Mouse (Mus musculus) E14TG2a.4 (cell line): Measurements from ENCODE around the gene Tor2a.

ENCODE experiments used
- CTCF ChIP-seq: conservative IDR thresholded peaks from 2 replicates; pipeline ENCODE4 v1.5.1; 2014; ENCODE audit warnings: low read length
- NANOG ChIP-seq: IDR thresholded peaks from 2 replicates; pipeline ENCODE4 v1.6.1; 2014; ENCODE audit warnings: borderline replicate concordance, low read length, mixed read lengths
- POU5F1 ChIP-seq: IDR thresholded peaks from 2 replicates; pipeline ENCODE4 v1.6.1; 2014; ENCODE audit warnings: low read length, borderline replicate concordance

GRCm38 (mm10) chr2:32751665-32752033 lies 5.4 kb upstream of the Tor2a start:
- TF ChIP-seq CTCF (no peak), NANOG (no peak), POU5F1 (no peak)
